Mouse (Mus musculus): ENCODE results near the gene Zfp174. TPM values are rescaled to one million over a fixed set of nuclear protein-coding genes. Genes with fewer than 3 reads are reported as not detected.

Zfp174 gene
- polyA plus RNA-seq, 1 experiment, result 3.4 TPM

- DNase-seq (ENCODE audit: extremely low spot score in 1 of 2, low spot score in 1 of 2), result no peak
These were observed 29.3 kb downstream of the Zfp174 start for GRCm38 (mm10) chr16:3876346-3876745.

GRCm38 (mm10) chr16:3884201-3885064 is 37.4 kb downstream of the Zfp174 start, which contains the start of the genes Zfp597 and Gm20695:
Gene Zfp597 (minus strand): TSS chr16:3884561.
Gene Gm20695 (plus strand): TSS chr16:3884648.
- DNase-seq (ENCODE audit: extremely low spot score in 1 of 2, low spot score in 1 of 2), result peak; percentile 82 to 94

- peak in 1 of 2 experiments; percentile 25 for DNase-seq (ENCODE audit: extremely low spot score in 1 of 2, low spot score in 1 of 2)
These were observed 38.1 kb downstream of the Zfp174 start for GRCm38 (mm10) chr16:3885065-3885670.

- peak in 1 of 2 experiments; percentile 39 for DNase-seq (ENCODE audit: extremely low spot score in 1 of 2, low spot score in 1 of 2)
These were observed 44.7 kb downstream of the Zfp174 start for GRCm38 (mm10) chr16:3891621-3892295.

- no peak for DNase-seq (ENCODE audit: extremely low spot score in 1 of 2, low spot score in 1 of 2)
These were observed 46.7 kb downstream of the Zfp174 start for GRCm38 (mm10) chr16:3893739-3894138.

- DNase-seq (ENCODE audit: extremely low spot score in 1 of 2, low spot score in 1 of 2), result no peak
These were observed 48.2 kb downstream of the Zfp174 start for GRCm38 (mm10) chr16:3895173-3895792.

GRCm38 (mm10) chr16:3896046-3896445 is 49.0 kb downstream of the Zfp174 start:
- no peak for DNase-seq (ENCODE audit: extremely low spot score in 1 of 2, low spot score in 1 of 2)

- DNase-seq (ENCODE audit: extremely low spot score in 1 of 2, low spot score in 1 of 2), result no peak
These were observed 49.5 kb downstream of the Zfp174 start for GRCm38 (mm10) chr16:3896553-3896952.

- DNase-seq (ENCODE audit: extremely low spot score in 1 of 2, low spot score in 1 of 2), result no peak
These were observed 60.4 kb downstream of the Zfp174 start for GRCm38 (mm10) chr16:3907471-3907870.

Other genes starting within 250 kb of the Zfp174 start
- gene Mefv, start 129.2 kb upstream of the Zfp174 start, polyA plus RNA-seq (2012; rRNA removed), result not detected in 2 replicates
- gene Zfp263, start 103.2 kb upstream of the Zfp174 start, polyA plus RNA-seq (2012; rRNA removed), result 17.0 and 18.0 TPM in 2 replicates
- 0.11 TPM in 1 of 2 replicates, not detected in the other for gene Olfr15, start 16.4 kb upstream of the Zfp174 start, polyA plus RNA-seq (2012; rRNA removed)
- gene Naa60, start 25.1 kb downstream of the Zfp174 start, polyA plus RNA-seq (2012; rRNA removed), result 114 and 116 TPM in 2 replicates
- gene Zfp597, start 37.3 kb downstream of the Zfp174 start, polyA plus RNA-seq (2012; rRNA removed), result 10.4 and 11.4 TPM in 2 replicates
- 0.44 and 0.76 TPM in 2 replicates for gene Gm20695, start 37.4 kb downstream of the Zfp174 start, polyA plus RNA-seq (2012; rRNA removed)
- 8.8 and 8.9 TPM in 2 replicates for gene 1700037C18Rik, start 61.4 kb downstream of the Zfp174 start, polyA plus RNA-seq (2012; rRNA removed)
- gene Cluap1, start 61.5 kb downstream of the Zfp174 start, polyA plus RNA-seq (2012; rRNA removed), result 28.1 and 32.0 TPM in 2 replicates
- 2.5 and 2.6 TPM in 2 replicates for gene Nlrc3, start 129.4 kb downstream of the Zfp174 start, polyA plus RNA-seq (2012; rRNA removed)
- 32.6 and 33.8 TPM in 2 replicates for gene Slx4, start 156.5 kb downstream of the Zfp174 start, polyA plus RNA-seq (2012; rRNA removed)
- 0.29 and 0.42 TPM in 2 replicates for gene Dnase1, start 189.7 kb downstream of the Zfp174 start, polyA plus RNA-seq (2012; rRNA removed)
- gene Trap1, start 230.6 kb downstream of the Zfp174 start, polyA plus RNA-seq (2012; rRNA removed), result 73.3 and 76.6 TPM in 2 replicates

Measured in frontal cortex, adult 2 months (tissue).